Mouse (Mus musculus) T-cell, adult 2 months (primary cell): Measurements from ENCODE around the gene Msantd3.

Source experiments
- DNase-seq: peaks from one replicate; pipeline ENCODE4 v3.0.0; 2022; ENCODE audit warnings: low spot score

The Msantd3 gene

DNA sequence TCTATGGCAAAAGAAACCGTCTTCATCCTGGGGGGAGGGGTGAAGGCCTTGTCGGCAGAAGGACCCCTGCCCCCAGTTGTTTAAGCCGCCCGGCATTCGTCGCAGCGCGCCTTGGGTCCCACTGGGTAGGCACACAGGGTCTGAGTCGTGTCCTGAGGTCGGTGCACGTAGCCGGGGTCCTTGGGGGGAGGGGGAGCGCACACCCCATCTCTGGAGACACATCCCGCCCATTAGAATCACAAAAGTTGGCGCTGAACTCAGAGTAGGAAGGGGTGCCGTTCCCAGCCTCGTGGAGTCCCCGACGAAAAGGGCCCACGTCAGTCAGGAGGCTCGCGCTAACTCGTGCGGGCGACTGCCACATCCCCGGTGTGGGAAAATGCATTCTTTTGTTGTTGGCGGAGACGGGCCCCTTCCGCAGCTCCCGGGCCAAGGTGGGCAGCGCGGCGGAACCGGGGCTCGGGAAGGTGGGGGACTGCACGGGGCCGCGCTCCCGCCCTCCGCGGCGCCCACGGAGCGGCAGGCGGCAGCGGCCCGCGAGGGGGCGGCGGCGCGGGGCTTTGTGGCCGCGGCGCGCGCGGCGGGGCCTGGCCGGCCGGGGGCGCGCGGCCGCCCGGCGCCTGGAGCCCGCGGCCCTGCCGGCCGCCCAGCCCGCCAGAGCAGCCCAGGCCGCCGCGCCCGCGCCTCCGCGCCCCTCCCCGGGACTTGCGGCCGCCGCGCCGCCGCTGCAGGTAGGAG is at the start of gene Msantd3:
Msantd3 (plus strand) TSS at position 95 of the 735 bp plus-strand sequence.
- no peak for DNase-seq

DNA sequence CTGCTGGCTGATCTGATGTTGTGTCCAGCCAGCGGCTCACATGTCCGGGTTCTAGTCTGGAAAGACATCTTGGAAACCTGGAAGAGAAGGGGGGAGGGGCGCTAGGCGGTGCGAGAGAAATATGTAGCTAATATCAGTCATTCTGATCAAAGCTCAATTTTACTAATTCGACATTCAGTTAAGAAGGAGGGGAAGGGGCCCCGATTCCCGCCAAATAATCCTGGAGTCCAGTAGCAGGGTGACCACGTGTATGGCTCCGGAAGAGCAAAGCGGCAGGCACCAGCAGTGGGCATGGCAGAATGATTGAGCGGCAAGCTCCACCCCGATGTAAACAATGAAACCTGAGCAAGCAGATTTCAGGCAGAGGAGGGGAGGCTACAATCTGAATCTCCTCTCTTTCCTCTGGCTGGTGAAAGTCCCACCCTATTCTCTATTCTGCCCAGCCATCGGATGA is 48.4 kb upstream of the Msantd3 start:
- no peak for DNase-seq

DNA sequence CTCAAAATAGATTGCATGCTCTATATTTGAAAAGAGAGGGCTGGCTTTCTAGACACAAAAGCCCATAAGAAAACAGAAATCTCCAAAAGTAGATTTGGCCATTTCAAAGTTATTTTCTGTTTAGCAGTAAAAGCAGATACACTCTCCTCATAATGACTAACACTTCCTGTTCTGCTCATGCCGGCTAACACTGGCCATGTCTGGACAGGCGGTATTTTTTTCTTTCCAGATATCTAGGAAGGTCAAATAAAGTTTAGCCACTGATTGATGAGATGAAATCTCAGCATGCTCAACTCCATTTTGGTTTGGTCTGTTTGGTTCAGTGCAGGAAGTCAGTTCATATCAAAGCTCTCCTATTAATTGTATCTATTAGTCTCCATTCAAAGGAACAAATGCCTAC is 47.2 kb upstream of the Msantd3 start:
- DNase-seq, result no peak

DNA sequence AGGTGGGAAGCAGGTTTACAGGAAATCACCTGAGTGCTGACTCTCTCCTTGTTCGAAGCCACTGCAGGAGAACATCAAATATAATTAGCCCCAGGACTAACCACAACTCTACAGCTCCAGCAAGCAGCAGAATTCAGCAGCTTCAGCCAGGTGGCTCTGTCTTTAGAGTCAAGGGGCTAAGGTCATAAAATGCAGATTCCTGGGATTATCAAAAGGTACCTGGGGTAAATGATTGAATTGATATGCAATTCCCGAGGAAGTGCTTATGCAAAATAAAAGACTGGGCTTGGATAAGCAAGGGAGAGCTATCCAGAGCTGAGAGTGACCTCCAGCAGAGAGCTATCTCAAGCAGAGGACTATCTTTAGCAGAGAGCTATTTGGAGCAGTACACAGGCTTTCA is 28.9 kb upstream of the Msantd3 start:
- DNase-seq, result no peak

DNA sequence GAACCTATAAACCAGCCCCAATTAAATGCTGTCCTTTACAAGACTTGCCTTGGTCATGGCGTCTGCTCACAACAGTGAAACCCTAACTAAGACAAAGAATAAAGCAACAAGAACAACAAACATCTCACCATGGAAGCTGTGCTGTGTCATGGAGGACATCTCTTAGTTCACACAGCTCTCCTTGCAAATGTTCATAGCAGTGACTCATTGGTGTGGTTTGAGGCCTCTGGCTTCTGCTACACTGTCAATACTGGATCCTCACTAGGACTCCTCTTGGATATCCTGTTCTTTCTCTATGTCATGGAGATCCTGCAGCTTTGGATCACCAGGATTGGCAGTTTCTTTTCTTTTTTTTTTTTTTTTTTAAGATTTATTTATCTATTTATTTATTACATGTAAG is 10.2 kb upstream of the Msantd3 start:
- no peak for DNase-seq

DNA sequence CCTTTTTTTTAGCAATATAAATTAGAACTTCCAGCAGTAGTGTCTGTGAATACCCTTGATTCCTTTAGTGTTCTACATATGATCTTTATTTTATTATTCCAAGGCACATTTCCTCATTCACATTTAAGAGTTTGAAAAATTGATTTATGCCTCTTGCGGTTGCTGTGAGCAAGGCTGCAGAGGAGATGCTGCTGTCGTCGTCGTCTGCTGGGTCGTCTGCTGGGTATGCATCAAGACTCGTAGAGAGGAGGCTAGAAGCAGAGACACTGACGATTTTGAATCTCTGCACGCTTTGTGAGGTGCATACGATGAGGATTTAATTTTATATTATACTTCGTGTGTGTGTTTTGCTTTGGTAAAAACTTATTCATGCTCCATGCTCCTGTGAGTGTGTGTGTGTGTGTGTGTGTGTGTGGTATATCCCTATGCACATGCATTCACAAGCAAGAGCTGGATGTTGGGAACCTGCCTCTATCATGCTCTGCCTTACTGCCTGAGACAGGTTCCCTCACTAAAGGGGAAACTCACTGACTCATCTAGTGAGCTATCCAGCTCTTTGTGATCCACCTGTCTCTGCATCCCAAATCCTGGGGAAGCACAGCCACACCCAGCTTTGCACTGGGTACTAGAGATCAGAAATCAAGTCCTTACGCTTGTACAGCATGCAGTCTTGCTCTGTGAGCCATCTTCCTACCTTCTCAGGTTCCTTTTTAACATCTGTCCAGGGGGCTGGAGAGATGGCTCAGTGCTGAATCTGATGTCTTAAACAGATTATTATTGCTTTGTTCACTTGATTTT is 7.7 kb upstream of the Msantd3 start:
- DNase-seq, result no peak

DNA sequence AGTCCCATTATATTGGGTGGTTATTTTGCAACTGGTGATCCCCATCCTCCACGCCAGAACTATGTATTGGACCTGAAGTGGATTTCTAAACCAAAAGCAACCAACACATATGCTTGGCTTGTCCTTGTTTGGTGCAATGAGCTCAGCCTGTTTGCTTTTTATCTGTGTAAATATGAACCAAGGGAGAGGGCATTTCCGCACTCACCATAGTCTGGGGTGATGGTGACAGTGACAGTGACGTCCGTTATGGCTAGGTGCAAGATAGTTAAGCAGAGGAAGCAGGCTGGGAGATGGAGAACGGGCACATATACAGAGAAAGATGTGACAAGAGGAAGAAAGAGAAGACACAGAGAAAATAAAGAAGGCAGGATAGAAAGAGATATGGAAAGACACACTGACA is 3.5 kb upstream of the Msantd3 start:
- DNase-seq, result no peak

DNA sequence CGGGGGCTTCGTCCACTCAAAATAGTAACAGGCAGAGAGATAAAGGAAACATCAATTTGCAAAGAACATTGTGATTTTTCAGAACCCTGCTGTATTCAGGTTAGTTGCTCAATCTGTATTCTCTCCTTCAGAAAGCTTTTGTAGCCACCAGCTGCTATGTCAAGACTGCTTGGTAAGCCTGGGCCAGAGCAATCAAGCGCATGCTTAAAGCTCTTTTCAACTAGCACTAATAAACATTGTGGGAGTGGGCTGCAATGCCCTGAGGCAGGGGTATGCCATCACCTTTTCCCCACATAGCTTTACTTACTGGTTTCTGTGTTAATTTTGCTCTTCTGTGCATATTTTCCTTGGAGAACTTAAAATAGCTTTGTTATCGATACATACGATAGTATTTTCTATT is 2.7 kb upstream of the Msantd3 start:
- no peak for DNase-seq

DNA sequence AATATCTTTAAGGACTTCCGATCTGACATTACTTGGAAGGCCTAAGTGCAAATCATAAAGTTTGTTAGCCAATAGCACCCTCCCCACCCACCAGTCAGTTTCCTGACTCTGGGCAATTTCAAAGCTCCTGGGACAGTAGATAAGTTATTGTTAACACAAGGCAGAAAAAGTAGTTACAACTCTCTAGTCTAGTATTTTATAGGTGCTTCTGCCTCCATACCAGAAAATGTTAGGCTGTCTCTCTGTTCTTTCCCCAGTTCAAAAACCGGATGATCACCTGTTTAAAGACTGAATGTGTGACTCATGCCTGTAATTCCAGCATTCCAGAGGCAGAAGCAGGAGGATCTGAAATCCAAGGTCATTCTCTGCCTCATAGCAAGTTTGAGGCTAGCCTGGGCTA is 1.2 kb upstream of the Msantd3 start:
- no peak for DNase-seq

DNA sequence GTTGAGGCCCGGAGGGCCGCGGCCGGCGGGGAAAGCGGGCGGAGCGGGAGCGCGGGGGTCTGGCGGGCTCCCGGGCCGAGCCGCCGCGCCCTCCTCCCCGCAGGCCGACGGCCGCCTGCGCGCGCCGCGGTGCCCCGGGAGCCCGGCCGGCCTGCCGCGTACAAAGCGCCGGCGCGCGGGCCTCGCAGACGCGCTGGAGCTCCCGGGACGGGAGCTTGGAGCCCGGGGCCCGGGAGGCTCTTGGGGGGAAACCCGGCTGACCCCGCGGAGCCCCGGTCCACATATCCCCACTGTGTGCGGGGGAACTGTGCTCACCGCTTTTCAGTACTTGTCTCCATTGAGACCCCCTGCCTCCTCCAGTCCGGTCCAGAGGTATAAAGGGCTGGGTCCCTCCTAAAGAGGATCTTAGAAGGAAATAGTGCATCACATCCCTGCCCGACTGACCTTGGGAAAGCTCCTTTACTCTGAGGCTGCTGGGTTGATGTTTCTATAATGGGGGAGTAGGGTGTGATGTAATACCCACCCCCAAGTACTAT is 909 bp downstream of the Msantd3 start:
- DNase-seq, result no peak

DNA sequence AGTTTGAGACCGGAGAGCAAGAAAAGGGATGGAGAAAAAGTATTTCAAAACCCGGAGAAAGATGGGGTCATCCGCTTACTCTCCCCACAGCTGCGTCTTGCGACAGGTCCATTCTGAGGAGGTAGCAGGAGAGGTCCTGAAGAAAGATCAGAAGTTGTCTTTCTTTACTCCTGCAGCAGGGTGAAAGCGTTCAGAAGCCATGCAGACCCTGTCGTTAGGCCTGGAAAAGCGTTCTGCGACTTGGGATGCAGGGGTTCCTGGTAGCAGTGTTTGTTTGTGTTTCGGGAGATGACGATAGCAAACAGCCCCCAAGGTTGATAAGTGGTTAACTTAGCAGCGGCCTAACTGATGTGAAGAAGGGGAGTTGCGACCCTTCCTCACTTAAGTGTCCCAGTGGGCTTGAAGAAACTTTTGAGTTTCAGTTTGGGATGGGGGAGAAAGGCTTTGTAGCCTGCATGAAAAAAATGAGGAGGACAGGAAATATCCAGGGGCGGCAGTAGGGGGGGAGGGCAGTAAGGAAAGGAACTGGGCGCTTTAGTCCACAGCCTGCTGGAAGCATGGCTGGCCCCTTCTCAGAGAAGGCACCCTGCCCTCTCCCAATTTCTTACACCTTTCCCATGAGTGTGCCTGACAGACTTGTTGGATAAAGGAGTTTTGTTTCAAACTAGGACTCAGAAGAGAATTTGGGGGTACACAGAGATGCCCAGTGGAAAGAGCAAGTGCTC is 2.0 kb downstream of the Msantd3 start:
- DNase-seq, result no peak

DNA sequence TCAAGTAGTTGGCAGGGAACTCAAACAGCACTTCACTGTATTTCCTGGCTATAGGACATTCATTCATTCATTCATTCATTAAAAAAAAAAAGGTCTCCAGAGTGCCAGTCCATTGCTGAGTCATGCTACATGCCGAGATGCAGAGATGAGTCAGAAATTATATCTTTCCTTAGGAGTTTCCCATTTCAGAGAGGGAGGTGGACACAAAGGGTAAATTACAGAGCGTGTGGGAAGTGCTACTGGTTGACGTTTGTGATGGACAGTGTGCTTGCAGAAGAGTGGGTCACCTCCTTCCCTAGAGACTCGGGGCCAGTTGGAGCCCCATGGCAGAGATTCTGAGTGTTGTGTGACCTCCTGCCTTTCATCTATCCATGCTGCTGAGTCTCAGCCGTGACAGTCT is 2.6 kb downstream of the Msantd3 start:
- no peak for DNase-seq

DNA sequence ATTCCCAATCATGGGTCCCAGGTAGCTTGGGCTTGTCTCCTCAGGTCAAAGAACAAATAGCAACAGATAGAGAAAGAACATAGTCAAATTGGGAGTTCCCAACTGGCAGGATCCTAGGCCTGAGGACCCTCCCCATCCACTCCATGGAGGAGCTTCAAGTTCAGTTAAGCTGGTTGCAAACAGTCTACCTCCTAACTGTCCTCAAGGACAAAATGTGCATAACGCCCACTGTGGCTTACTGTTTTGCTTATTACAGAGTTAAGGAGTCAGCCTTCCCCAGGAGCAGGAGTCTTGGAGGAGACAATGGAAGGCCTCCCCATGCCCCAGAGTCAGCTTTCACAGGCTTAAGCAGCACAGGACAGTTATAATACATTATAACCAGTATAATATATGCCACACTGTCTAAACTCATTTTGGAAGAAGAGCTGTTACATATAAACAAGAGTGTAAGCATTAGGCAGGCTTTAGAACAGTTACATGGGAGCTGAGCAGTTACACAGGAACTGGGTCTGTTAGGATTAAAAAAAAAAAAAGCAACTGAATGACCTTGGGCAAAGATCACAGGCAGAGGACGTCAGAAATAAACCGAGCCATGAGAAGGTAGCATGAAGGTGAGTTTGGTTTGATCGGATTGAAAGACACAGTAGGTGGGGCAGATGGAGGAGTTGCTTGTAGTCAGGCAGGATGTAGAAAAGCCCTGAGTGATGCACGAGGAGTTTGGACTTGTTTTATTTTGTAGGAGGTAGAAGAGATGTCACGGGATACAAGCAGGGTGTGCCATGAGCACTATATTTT is 3.5 kb downstream of the Msantd3 start:
- DNase-seq, result no peak

DNA sequence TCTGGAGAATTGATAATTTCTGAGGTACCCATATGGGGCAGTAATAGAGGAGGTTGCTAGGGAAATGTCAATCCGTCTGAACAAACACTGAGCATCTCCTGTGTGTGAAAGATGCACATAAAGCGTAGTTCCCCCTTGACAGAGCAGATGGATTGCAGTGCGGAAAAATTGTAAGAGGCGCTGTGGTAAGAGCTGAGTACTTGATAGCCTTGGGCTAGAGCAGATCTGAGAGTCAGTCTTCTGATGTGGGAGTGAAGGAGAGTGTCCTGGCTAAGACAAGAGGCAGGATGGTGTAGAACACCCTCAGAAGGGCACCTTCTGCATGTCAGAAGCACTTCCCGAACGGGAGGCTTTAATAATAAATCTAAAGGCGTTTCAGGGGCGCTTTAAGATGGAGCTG is 4.4 kb downstream of the Msantd3 start:
- no peak for DNase-seq

DNA sequence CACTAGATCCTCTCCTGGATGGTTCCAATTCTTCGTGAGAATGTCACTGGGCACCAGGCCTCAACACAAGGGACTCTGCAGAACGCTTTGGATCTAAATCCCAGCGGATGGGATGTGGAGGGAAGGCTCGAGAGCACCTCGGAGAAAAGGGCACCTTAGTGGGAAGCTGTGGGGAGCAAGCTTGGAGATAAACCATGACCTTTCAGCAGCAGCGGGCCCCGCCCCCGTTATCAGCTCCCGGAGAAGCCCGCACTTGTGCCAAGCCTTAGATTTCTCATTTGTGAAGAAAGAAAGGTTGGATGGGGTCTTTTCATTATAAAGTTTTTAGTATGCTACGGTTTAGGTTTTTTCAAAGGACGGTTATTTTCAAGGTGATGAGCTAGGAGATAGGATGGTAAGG is 6.2 kb downstream of the Msantd3 start:
- no peak for DNase-seq

DNA sequence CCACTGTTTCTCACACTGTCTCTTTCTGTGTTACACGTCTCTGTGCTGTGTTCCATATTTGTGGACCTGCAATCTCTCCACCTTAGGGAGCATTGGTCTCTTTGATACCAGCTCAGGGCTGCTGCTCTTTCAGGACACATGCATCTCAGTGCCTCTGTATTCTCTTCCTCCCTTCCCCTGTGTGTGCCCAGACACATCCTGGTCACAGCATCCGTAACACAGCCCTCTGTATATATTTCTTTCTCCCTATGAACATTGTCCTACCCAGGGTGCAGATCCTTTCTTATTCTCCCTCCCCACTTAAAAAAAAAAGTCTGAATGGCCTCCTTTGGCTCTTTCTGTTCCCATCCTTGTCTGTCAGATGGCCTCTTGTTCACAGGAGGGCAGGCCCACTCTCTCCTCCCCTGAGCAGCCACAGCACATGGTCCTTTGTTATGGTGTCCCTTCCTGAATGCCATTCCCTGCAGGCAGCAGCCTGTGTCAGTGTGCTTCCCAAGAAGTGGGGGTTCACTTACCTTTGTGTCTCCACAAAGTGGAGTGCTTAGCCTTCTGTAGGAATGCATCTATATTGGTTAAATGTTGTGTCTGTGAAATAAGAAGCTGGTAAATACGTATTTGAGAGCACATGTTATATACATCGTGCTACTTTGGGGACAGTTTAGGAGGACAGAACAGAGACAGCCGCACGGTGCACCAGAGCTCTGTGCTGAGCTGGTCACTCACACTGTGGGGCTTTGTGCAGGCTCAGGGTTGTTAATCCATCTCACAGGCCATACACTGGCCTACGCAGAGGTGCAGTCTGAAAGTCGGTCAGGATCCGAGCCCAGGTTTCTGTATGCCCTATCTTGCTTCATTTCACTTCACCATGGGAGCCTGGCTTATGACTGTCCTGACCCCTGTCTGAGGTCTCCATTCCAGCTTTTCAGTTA is 7.1 kb downstream of the Msantd3 start:
- no peak for DNase-seq

DNA sequence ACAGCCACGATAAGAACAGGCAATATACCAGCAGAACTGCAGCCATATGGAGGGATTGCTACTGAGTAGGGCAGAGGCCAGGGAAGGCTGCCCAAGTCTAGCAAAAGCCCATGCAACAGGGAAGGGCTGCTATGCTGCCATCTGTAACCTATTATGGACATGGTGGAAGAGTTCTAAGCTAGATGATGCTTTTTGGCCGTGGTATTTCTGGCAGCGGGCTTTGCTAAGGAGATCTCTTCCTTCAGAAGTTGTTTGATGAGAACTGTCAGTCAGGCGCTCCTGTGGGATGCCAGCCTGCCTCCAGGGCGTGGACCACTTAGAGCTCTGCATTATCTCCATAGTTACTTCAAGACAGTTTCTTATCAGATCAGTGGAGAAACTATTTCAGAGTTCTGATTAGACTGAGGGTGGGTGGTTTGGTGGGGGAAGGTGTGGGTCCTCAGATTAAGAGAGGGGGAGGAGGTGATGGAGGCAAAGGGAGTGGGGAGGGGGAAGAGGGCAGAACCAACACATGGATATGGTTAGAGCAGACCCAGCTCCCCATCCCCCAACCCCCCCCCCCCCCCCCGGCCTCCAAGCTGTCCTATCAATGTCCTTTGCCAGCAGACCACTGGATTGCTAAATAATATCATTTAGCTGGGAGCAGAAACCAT is 8.8 kb downstream of the Msantd3 start:
- no peak for DNase-seq

DNA sequence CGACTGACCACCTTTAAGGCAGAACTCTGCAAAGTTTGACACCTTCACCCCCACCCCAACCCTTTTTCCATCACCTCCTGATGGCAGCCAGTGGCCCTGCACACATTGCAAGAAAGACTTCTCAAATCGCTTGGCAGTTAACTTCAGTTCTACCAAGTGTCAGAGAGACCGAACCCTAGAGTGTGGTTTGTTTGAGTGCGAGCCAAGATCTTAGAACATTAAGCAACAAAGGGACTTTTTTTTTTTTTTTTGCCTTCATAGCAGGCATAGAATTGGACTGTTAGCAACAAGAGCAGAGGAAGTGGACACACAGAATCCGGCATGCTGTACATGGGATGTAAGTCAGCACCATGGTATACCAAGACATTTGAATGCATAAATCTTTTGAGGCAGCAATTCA is 9.9 kb downstream of the Msantd3 start:
- no peak for DNase-seq

DNA sequence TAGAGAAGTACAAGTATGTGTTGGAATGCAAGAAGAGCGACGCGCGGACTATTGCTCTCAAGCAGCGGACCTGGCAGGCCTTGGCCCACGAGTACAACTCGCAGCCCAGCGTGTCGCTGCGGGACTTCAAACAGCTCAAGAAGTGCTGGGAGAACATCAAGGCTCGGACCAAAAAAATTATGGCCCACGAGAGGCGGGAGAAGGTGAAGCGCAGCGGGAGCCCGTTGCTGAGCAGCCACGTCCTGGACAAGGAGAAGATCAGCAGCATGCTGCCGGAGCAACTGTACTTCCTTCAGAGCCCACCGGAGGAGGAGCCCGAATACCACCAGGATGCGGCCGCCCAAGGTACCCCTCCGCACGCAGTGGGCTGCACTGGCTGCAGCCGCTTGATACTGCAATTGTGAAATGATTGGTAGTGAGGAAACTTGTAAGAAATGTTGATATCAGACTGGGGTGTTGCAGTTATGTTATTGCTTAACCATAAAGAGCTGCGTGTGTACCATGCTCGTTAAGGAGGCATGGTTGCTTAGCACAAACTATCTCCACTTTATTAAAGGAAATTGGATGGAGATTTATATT is 12.8 kb downstream of the Msantd3 start:
- no peak for DNase-seq

DNA sequence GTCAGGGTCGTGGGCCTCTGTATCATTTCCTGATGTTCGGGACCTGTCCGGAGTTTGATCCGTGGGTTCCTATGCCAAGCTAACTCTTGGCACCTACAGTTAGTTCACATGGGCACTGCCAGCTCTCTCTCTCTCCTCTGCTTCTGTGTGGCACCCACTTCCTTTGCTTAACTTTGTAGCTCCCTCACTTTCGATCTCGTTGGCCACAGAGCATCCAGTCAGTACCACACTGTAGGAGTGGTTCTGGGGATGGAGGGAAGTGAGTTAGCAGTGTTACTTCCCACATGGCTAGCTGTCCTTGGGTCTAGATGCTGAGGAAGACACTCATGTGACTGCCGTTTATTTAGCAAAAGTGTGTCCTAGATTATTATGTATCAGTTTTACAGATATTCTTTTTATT is 14.4 kb downstream of the Msantd3 start:
- no peak for DNase-seq
